Comparison of ENCODE assay signal across 8 mouse cellular contexts in the genomic region with DNA sequence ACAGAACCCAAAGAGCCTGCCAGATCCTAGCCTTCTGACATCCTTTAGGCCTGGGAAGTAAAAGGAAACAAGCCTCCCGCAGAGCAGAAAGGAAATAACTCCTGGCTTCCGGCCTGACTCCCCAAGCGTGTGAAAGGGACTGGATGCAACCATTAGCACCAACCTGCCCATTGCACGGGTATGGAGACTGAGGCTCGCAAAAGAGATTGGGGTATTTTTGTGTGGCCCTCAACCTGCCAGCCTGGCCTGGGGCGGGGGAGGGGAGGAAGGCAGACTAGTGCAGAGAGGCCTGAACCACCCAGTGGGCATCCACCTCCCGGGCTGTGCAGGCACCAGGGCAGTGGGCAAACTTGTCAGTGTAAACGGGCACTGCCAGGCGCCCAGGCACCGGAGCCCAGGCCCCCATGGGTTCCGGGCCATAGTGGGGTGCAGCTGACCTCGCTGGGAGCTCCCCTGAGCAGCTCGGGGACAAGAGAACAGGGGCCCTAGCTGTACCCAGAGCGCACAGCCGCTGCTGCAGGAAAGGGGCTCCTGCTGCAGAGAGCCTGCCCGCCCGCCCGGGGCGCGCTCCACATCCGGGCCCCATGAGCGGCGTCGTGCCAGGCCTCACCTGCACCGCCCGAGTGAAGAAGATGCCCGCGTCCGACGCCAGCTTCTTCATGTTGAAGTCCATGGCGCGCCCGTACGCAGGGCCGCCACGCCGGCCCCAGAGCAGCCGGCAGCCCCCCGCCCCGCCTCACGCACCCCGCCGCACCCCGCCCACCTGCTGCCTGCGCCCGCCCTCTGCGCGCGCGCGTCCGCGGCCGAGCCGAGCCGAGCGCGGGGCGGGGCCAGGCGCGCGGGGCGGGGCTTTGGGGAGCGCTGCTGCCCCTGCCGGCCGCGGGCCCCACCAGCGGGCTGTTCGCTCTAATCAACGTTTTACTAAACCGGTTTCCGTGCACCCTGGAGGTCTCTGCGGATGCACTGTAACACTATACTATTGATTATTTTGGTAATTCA. TPM values are rescaled to one million over a fixed set of nuclear protein-coding genes. Genes with fewer than 3 reads are reported as not detected.
A peak's percentile ranks its signal among the peaks of the same experiment; 100 is the strongest.
DNase-seq lines count a peak whose midpoint lies in the region; ATAC-seq and TF ChIP-seq lines count a peak whose summit lies in the region.

Gene Sh3glb2, minus strand, starts transcription at position 805 of the 999 bp plus-strand sequence.

- 2% methylated on average over 58 of the region's 73 CpGs for WGBS in hindbrain, postnatal 0 days

- H3K4me1 ChIP-seq in cortical plate, adult 2 months (ENCODE audit: control insufficient read depth, insufficient read depth, low read length) = peaks cover 17% of the 10 kb centered on the region
- peaks cover 12% of the 10 kb centered on the region for H3K4me1 ChIP-seq in hindbrain, postnatal 0 days (ENCODE audit: insufficient read depth, low read length)

- DNase-seq in adrenal gland, adult (ENCODE audit: inconsistent age in 2 of 2, low spot score in 1 of 2) = peak; percentile 87 to 93
- DNase-seq in gastrocnemius, adult 8-10 months (ENCODE audit: low spot score in 2 of 2) = peak; percentile 65 to 78
- peak; percentile 96 for DNase-seq in hindbrain, postnatal 0 days (ENCODE audit: low spot score)
- peak; percentile 50 to 93 for DNase-seq in left cerebral cortex, postnatal 10 days (ENCODE audit: extremely low spot score in 1 of 2, low spot score in 2 of 2)
- DNase-seq in right cerebral cortex, postnatal 14 days = peak; percentile 87
- peak; percentile 83 to 88 for DNase-seq in urinary bladder, postnatal 4 days (ENCODE audit: low spot score in 2 of 2)

- peak; percentile 75 for ATAC-seq in hindbrain, postnatal 0 days
- peak; percentile 56 for ATAC-seq in megakaryocyte progenitor cell, adult 5-6 weeks (replicated peaks; ENCODE audit: poor library complexity)

- H3K27ac ChIP-seq in cortical plate, adult 2 months (ENCODE audit: insufficient read depth, low read length) = peak within 1 kb of the TSS; percentile 95
- peak within 1 kb of the TSS; percentile 80 for H3K27ac ChIP-seq in hindbrain, postnatal 0 days

- intact Hi-C loops in left cerebral cortex, postnatal 10 days (cut with DNase I) = no loop called here

- no peak for TF ChIP-seq POLR2A in cortical plate, adult 2 months (IDR thresholded peaks at IDR 0.05; ENCODE audit: extremely low read depth, insufficient read depth, low read length)

- no peaks in the 10 kb centered on the region for H3K9me3 ChIP-seq in hindbrain, postnatal 0 days (ENCODE audit: low read length)

- peak within 1 kb of the TSS; percentile 86 for H3K4me3 ChIP-seq in cortical plate, adult 2 months (ENCODE audit: insufficient read depth, low read length)
- peak within 1 kb of the TSS; percentile 82 for H3K4me3 ChIP-seq in hindbrain, postnatal 0 days (ENCODE audit: low read length)

- TF ChIP-seq CTCF in cortical plate, adult 2 months (IDR thresholded peaks at IDR 0.05; ENCODE audit: extremely low read depth, insufficient read depth, low read length) = no peak
- peak; percentile 39 for TF ChIP-seq CTCF in hindbrain, postnatal 0 days (IDR thresholded peaks at IDR 0.05; ENCODE audit: low read depth)

- H3K27me3 ChIP-seq in hindbrain, postnatal 0 days (ENCODE audit: insufficient read depth, low read length) = no peaks in the 10 kb centered on the region

- H3K4me2 ChIP-seq in hindbrain, postnatal 0 days (ENCODE audit: low read depth, low read length) = peak within 1 kb of the TSS; percentile 84

- peak within 1 kb of the TSS; percentile 81 for H3K9ac ChIP-seq in hindbrain, postnatal 0 days (replicated peaks; ENCODE audit: low read length)

- H3K36me3 ChIP-seq in hindbrain, postnatal 0 days (ENCODE audit: insufficient read depth, low read length) = peaks cover 2% of the 10 kb centered on the region

RNA-seq across cellular contexts. Expression of gene Sh3glb2, which starts in this region (rescaled TPM):
- 520 and 530 TPM in 2 replicates for polyA plus RNA-seq in cortical plate, adult 2 months (2012; rRNA removed)
- 10 to 100 TPM; 15.3 to 18.5 (median 16.8) TPM for total RNA-seq in gastrocnemius, adult 8-10 months (2022)
- 397 and 410 TPM in 2 replicates for total RNA-seq in hindbrain, postnatal 0 days (2014; rRNA removed)
- 171 and 180 TPM in 2 replicates for polyA plus RNA-seq in hindbrain, postnatal 0 days (2015; fragmentation: Nextera tagmentation; extraction: Ambion mirVana)
- 100 to 1,000 TPM; 219 to 230 TPM for total RNA-seq in left cerebral cortex, postnatal 10 days (2021)
- total RNA-seq in megakaryocyte progenitor cell, adult 5-6 weeks (2015) = 16.1 and 16.7 TPM in 2 replicates
- 23.4 and 24.8 TPM in 2 replicates for total RNA-seq in megakaryocyte progenitor cell, adult 5-6 weeks (2017)

Comparison
In these comparisons a context has a peak if more than half of its experiments do, and no peak if none do; other contexts are left out.
1. Peak in every context shown above with its lines: DNase-seq, ATAC-seq, H3K4me3 ChIP-seq and H3K27ac ChIP-seq.
2. RNA of gene Sh3glb2 (total RNA-seq): 397 to 410 TPM in hindbrain, postnatal 0 days and 219 to 230 TPM in left cerebral cortex, postnatal 10 days; 16.1 to 24.8 TPM in megakaryocyte progenitor cell, adult 5-6 weeks and 15.3 to 18.5 TPM in gastrocnemius, adult 8-10 months; every median in the first group is over 4 times any median in the second.